14 mouse cellular contexts compared by ENCODE assay signal in genomic region chr8:10974126-10974525, GRCm38 (mm10). TPM values are rescaled to one million over a fixed set of nuclear protein-coding genes. Genes with fewer than 3 reads are reported as not detected.
DNase-seq lines count a peak whose midpoint lies in the region; ATAC-seq and TF ChIP-seq lines count a peak whose summit lies in the region.
"Had no signal": no experiment of that assay in that cellular context is flagged by ENCODE, and none has a peak within 500 bp of the region (broad histone marks: within the 10 kb centered on the region; RNA-seq: fewer than 3 reads in every experiment).

No protein-coding gene starts in this region.

- H3K27ac ChIP-seq in kidney, embryonic 16.5 days (ENCODE audit: low read length): peak overlapping the region; percentile 15; the same call in 1 of the 2 replicates
- H3K27ac ChIP-seq in embryonic facial prominence, embryonic 13.5 days: peak overlapping the region; percentile 56; the same call in 1 of the 2 replicates
- H3K27ac ChIP-seq in limb, embryonic 12.5 days: 0 out of 2 replicates have a peak overlapping the region, but pooled peaks have one; percentile 45
- H3K27ac ChIP-seq in stomach, embryonic 15.5 days: peak overlapping the region; percentile 59; the same call in 1 of the 2 replicates
- no peak overlapping the region for H3K27ac ChIP-seq in cerebellum, adult 2 months (ENCODE audit: insufficient read depth, low read length)
- H3K27ac ChIP-seq: neural tube, embryonic 13.5 days had no signal

- no peak for TF ChIP-seq POLR2A in cerebellum, adult 2 months (IDR thresholded peaks at IDR 0.05; ENCODE audit: borderline replicate concordance, insufficient read depth, low read length)

- 76% methylated on average over 4 of the region's 4 CpGs for WGBS in kidney, embryonic 16.5 days
- 66% methylated on average over 4 of the region's 4 CpGs for WGBS in embryonic facial prominence, embryonic 13.5 days
- 80% methylated on average over 4 of the region's 4 CpGs for WGBS in limb, embryonic 12.5 days
- WGBS in stomach, embryonic 15.5 days: 61% methylated on average over 4 of the region's 4 CpGs
- WGBS in cerebellum, adult 2 months: 97% methylated on average over 4 of the region's 4 CpGs

- no peaks in the 10 kb centered on the region for H3K27me3 ChIP-seq in kidney, embryonic 16.5 days (ENCODE audit: insufficient read depth, low read length)
- H3K27me3 ChIP-seq in embryonic facial prominence, embryonic 13.5 days: no peaks in the 10 kb centered on the region
- no peaks in the 10 kb centered on the region for H3K27me3 ChIP-seq in limb, embryonic 12.5 days
- no peaks in the 10 kb centered on the region for H3K27me3 ChIP-seq in stomach, embryonic 15.5 days (replicated peaks)
- no peaks in the 10 kb centered on the region; the same call in 1 of the 2 replicates for H3K27me3 ChIP-seq in cerebellum, adult 2 months (ENCODE audit: control insufficient read depth, insufficient read depth, low read length)
- H3K27me3 ChIP-seq: neural tube, embryonic 13.5 days had no signal

- no peaks in the 10 kb centered on the region for H3K36me3 ChIP-seq in kidney, embryonic 16.5 days (ENCODE audit: insufficient read depth, low read length)
- H3K36me3 ChIP-seq in embryonic facial prominence, embryonic 13.5 days: no peaks in the 10 kb centered on the region
- H3K36me3 ChIP-seq in limb, embryonic 12.5 days: no peaks in the 10 kb centered on the region
- no peaks in the 10 kb centered on the region for H3K36me3 ChIP-seq in stomach, embryonic 15.5 days
- H3K36me3 ChIP-seq: forebrain, embryonic 12.5 days; hindbrain, embryonic 13.5 days; neural tube, embryonic 13.5 days had no signal

- peaks cover 70% of the 10 kb centered on the region for H3K4me1 ChIP-seq in kidney, embryonic 16.5 days (ENCODE audit: insufficient read depth, low read length)
- H3K4me1 ChIP-seq in embryonic facial prominence, embryonic 13.5 days: peaks cover 80% of the 10 kb centered on the region
- peaks cover 64% of the 10 kb centered on the region for H3K4me1 ChIP-seq in limb, embryonic 12.5 days (replicated peaks)
- peaks cover 54% of the 10 kb centered on the region for H3K4me1 ChIP-seq in stomach, embryonic 15.5 days
- peaks cover 8% of the 10 kb centered on the region for H3K4me1 ChIP-seq in cerebellum, adult 2 months (ENCODE audit: control insufficient read depth, insufficient read depth, low read length)

- DNase-seq in kidney, adult 9 months: no peak
- DNase-seq in cerebellum, adult 2 months: no peak
- DNase-seq: adrenal gland, adult 2 months; cerebellum, adult 11 months; cerebellum, postnatal 36 days had no signal

- ATAC-seq in kidney, embryonic 16.5 days (ENCODE audit: low FRiP score, low TSS enrichment): no peak
- ATAC-seq in embryonic facial prominence, embryonic 13.5 days (ENCODE audit: insufficient number of reproducible peaks, insufficient read depth, low FRiP score, low TSS enrichment, low read depth): no peak
- no peak for ATAC-seq in limb, embryonic 12.5 days (ENCODE audit: insufficient number of reproducible peaks, insufficient read depth, low FRiP score, low TSS enrichment, low read depth)
- ATAC-seq in stomach, embryonic 15.5 days (ENCODE audit: insufficient read depth, low FRiP score, low read depth): no peak
- no peak for ATAC-seq in erythroid progenitor cell, adult 5-6 weeks (replicated peaks; ENCODE audit: low FRiP score, poor library complexity, severe bottlenecking)
- ATAC-seq: CD4-positive, CD25-positive, alpha-beta regulatory T cell, adult 4 months had no signal

- no peaks in the 10 kb centered on the region for H3K9me3 ChIP-seq in kidney, embryonic 16.5 days (ENCODE audit: low read length)
- H3K9me3 ChIP-seq in embryonic facial prominence, embryonic 13.5 days: no peaks in the 10 kb centered on the region
- H3K9me3 ChIP-seq in limb, embryonic 12.5 days: no peaks in the 10 kb centered on the region
- H3K9me3 ChIP-seq in stomach, embryonic 15.5 days: no peaks in the 10 kb centered on the region
- H3K9me3 ChIP-seq: forebrain, embryonic 12.5 days; hindbrain, embryonic 13.5 days; neural tube, embryonic 13.5 days had no signal

- H3K4me2 ChIP-seq in kidney, embryonic 16.5 days (replicated peaks; ENCODE audit: low read depth, low read length): no peak overlapping the region
- H3K4me2 ChIP-seq in embryonic facial prominence, embryonic 13.5 days: no peak overlapping the region
- H3K4me2 ChIP-seq in limb, embryonic 12.5 days: no peak overlapping the region
- H3K4me2 ChIP-seq in stomach, embryonic 15.5 days: no peak overlapping the region
- H3K4me2 ChIP-seq: forebrain, embryonic 12.5 days; hindbrain, embryonic 13.5 days; neural tube, embryonic 13.5 days had no signal

- no peak overlapping the region for H3K4me3 ChIP-seq in kidney, embryonic 16.5 days (ENCODE audit: low read length)
- no peak overlapping the region for H3K4me3 ChIP-seq in embryonic facial prominence, embryonic 13.5 days
- H3K4me3 ChIP-seq in limb, embryonic 12.5 days (replicated peaks): no peak overlapping the region
- H3K4me3 ChIP-seq in stomach, embryonic 15.5 days (replicated peaks): no peak overlapping the region
- H3K4me3 ChIP-seq in cerebellum, adult 2 months (replicated peaks; ENCODE audit: insufficient read depth, low read depth, low read length): no peak overlapping the region
- H3K4me3 ChIP-seq: forebrain, embryonic 12.5 days; hindbrain, embryonic 13.5 days; neural tube, embryonic 13.5 days had no signal

- no peak overlapping the region for H3K9ac ChIP-seq in kidney, embryonic 16.5 days (replicated peaks; ENCODE audit: low read length)
- H3K9ac ChIP-seq in embryonic facial prominence, embryonic 13.5 days: no peak overlapping the region
- no peak overlapping the region for H3K9ac ChIP-seq in limb, embryonic 12.5 days (replicated peaks)
- H3K9ac ChIP-seq in stomach, embryonic 15.5 days: no peak overlapping the region
- H3K9ac ChIP-seq: forebrain, embryonic 12.5 days; hindbrain, embryonic 13.5 days; neural tube, embryonic 13.5 days had no signal

- TF ChIP-seq CTCF in cerebellum, adult 2 months (IDR thresholded peaks at IDR 0.05; ENCODE audit: borderline replicate concordance, insufficient read depth, low read depth, low read length): no peak

RNA-seq across cellular contexts. Expression of gene Irs2, which starts 34.1 kb away (rescaled TPM):
- polyA plus RNA-seq in kidney, embryonic 16.5 days (2015; fragmentation: Nextera tagmentation; extraction: Ambion mirVana): 4.1 and 4.8 TPM in 2 replicates
- 7.7 and 8.7 TPM in 2 replicates for polyA plus RNA-seq in embryonic facial prominence, embryonic 13.5 days (2015; fragmentation: Nextera tagmentation; extraction: Ambion mirVana)
- polyA plus RNA-seq in limb, embryonic 12.5 days (2016; fragmentation: Nextera tagmentation; extraction: Ambion mirVana): 10.9 and 11.7 TPM in 2 replicates
- 7.1 and 7.2 TPM in 2 replicates for polyA plus RNA-seq in stomach, embryonic 15.5 days (2015; fragmentation: Nextera tagmentation; extraction: Ambion mirVana)
- polyA plus RNA-seq in cerebellum, adult 2 months (2012; rRNA removed): 26.2 and 27.3 TPM in 2 replicates
- 13.4 and 14.1 TPM in 2 replicates for total RNA-seq in erythroid progenitor cell, adult 5-6 weeks (2015; ENCODE audit: low replicate concordance)
- 6.8 and 9.2 TPM in 2 replicates for total RNA-seq in erythroid progenitor cell, adult 5-6 weeks (2017; ENCODE audit: low replicate concordance)
